Mouse (Mus musculus): Measurements from ENCODE around the gene Dbx1. TPM values are rescaled to one million over a fixed set of nuclear protein-coding genes. Genes with fewer than 3 reads are reported as not detected.

Dbx1 gene
- polyA plus RNA-seq, 1 experiment from 2014 or later = 168 TPM

DNA sequence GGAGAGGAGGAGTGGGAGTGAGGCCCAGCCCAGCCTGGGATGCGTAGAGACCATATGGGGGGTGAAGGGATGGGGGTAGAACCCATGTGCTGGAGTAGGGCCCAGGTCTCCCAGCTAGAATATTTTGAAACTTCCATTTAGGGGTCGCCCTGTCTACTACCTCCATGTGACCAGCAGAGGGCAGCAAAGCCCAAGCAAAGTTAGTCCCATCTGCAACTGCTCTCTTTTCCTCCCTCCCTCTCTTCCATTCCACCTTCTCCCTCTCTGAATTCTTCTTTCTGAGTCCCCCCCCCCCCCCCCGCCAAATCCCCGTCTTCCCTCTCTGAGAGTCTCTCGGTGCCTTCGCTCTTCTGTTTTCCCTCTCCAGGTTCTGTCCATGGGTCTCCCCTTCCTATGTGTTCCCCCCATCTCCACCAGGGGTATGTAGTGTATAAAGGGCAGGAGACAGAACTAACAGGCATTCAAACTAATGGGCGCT lies 20.4 kb downstream of the Dbx1 start:
- H3K27me3 ChIP-seq (ENCODE audit: low read depth, poor library complexity, severe bottlenecking) = peaks cover 71% of the 10 kb centered on the region
- 5% methylated on average over 6 of the region's 7 CpGs for WGBS

DNA sequence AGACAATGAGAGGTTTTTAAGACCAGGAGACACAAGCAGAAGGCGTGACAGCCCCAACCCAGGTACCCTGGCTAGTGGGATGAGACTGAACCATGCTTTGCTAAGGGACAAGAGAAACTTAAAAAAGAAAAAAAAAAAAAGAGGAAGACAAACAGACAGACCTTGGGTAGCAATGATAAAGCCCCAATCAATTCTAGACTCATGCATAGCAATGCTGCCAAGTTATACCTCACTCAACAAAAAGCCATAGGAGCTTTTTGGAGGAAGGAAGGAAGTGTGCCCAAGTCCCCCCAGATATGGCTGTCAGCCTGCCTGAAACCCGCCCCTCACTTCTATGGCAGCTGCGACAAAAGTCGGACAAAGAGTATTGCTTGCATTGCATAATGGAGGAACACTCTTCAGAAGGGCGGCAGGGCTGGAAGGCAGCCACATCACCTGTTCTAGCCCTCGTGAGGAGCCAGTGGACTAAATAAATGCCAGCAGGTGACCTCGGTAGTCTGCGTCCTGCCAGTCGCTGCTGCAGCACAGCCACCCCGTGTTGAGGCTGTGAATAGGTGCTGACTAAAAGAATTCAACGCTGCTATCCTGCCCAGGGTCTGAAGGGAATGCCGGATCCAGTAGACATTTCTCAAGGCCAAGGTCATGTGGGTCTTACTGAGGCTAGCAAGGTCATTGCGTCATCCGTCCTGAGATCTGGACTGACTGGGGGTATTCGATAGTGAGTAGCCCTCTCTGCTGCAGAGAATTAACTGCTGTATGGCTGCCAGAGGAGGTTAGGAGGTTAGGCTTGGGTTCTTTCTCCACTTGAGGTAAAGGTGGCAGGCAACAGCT lies 31.5 kb downstream of the Dbx1 start:
- Histone ChIP-seq H3K4me1 (peaks cover 16% of the 10 kb centered on the region), H3K36me3 (peaks cover 32% of the 10 kb centered on the region), H3K4me3 (no peak overlapping the region), H3K27ac (replicated peaks) (no peak overlapping the region), H3K27me3 (ENCODE audit: low read depth, poor library complexity, severe bottlenecking) (no peaks in the 10 kb centered on the region), H3K9me3 (replicated peaks) (no peaks in the 10 kb centered on the region)
- 92% methylated on average over 15 of the region's 15 CpGs for WGBS
- no peak for DNase-seq (ENCODE audit: low spot score)

More for the DNA sequence above, 20.4 kb downstream of the Dbx1 start:
- peaks cover 13% of the 10 kb centered on the region for H3K4me1 ChIP-seq
- DNase-seq (ENCODE audit: low spot score) = peak; percentile 78
- H3K27ac ChIP-seq (replicated peaks) = peak overlapping the region; percentile 46; the same call in 1 of the 2 replicates
- H3K4me3 ChIP-seq = peak overlapping the region; percentile 27; the same call in 1 of the 2 replicates
- no peaks in the 10 kb centered on the region for H3K36me3 ChIP-seq
- H3K9me3 ChIP-seq (replicated peaks) = no peaks in the 10 kb centered on the region

DNA sequence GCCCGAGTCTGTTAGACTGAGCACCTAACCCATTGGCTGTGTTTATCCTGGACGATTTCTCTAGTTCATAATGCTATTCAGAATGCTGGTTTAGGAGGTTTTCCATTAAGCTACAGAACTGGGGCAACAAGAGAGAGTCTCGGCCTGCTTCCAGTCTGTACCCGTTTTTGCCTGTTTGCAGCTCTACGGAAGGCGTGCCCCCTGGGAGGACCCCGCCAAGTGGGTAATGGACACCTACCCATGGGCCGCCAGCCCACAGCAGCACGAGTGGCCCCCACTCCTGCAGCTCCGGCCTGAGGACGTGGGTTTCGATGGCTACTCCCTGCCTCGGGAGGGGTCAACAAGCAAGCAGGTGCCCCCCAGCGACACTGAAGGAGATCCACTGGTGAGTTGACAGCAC lies 32.4 kb downstream of the Dbx1 start:
- 93% methylated on average over 14 of the region's 14 CpGs for WGBS
- H3K9me3 ChIP-seq (replicated peaks) = no peaks in the 10 kb centered on the region

DNA sequence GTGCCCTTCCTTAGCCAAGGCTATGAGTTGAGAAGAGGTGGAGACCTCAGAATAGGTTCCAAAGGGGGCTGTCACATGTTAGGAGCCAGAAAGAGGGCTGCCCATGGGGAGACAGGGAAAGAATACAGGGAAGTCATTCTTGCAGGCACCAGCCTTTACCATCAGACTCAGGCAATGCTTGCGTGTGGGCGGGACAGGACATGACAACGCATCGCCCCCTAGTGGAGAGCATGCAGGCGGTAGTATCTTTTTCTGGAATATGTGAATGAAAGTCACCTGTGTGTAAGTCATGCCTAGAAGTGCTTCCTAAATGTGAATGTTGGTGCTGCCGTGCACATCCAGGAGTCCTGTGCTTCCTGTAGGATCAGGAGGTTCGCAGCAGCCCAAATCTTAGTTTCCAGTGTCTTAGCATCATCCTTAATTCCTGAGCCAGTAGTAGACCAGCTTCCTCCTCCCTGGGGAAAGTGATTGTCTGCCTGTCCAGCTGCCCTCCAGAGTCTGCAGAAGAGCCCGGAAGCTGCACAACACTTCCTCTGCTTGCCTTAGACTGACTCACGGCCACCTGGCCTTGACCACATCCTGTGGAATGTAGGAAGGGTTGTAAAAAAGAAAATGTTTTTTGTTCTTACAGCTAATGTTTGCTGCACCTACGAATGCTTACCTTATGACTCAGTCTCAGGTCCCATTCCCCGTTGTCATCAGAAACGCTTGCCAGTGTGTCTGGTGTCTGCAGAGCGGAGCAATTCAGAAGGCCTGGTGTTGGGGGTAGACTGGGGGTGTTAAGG lies 35.3 kb downstream of the Dbx1 start:
- no peak overlapping the region for H3K27ac ChIP-seq (replicated peaks)
- H3K27me3 ChIP-seq (ENCODE audit: low read depth, poor library complexity, severe bottlenecking) = no peaks in the 10 kb centered on the region
- no peak overlapping the region for H3K4me3 ChIP-seq
- 64% methylated on average over 13 of the region's 13 CpGs for WGBS
- no peaks in the 10 kb centered on the region for H3K4me1 ChIP-seq
- DNase-seq (ENCODE audit: low spot score) = peak; percentile 74
- H3K36me3 ChIP-seq = peaks cover 54% of the 10 kb centered on the region
- H3K9me3 ChIP-seq (replicated peaks) = no peaks in the 10 kb centered on the region

More for the DNA sequence above, 32.4 kb downstream of the Dbx1 start:
- H3K4me1 ChIP-seq = peaks cover 6% of the 10 kb centered on the region
- H3K27ac ChIP-seq (replicated peaks) = no peak overlapping the region
- H3K27me3 ChIP-seq (ENCODE audit: low read depth, poor library complexity, severe bottlenecking) = no peaks in the 10 kb centered on the region
- H3K36me3 ChIP-seq = peaks cover 40% of the 10 kb centered on the region
- no peak overlapping the region for H3K4me3 ChIP-seq
- DNase-seq (ENCODE audit: low spot score) = no peak

DNA sequence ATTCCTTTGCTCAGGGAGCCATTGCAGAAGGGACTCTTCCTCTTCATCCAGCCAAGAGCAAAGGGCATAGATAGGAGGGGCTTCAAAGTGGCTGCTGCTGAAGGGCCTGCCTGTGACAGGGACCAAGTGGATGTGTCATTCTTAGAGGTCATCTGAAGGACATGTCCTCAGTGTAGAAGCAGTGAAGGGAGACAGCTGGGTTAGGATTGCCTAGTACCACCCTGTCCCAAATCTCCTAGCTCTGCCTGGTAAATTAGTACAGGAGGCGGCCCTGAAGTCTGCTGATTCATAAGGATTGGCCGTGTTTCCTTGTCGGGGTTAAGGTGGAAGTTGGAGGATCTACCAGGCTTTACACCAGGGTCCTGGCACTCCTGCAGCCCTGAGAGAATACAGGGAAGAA lies 36.7 kb downstream of the Dbx1 start:
- no peak for DNase-seq (ENCODE audit: low spot score)
- Histone ChIP-seq H3K27ac (replicated peaks) (no peak overlapping the region), H3K4me3 (no peak overlapping the region), H3K36me3 (peaks cover 56% of the 10 kb centered on the region), H3K4me1 (no peaks in the 10 kb centered on the region), H3K27me3 (ENCODE audit: low read depth, poor library complexity, severe bottlenecking) (no peaks in the 10 kb centered on the region), H3K9me3 (replicated peaks) (no peaks in the 10 kb centered on the region)
- WGBS = 92% methylated on average over 3 of the region's 3 CpGs

DNA sequence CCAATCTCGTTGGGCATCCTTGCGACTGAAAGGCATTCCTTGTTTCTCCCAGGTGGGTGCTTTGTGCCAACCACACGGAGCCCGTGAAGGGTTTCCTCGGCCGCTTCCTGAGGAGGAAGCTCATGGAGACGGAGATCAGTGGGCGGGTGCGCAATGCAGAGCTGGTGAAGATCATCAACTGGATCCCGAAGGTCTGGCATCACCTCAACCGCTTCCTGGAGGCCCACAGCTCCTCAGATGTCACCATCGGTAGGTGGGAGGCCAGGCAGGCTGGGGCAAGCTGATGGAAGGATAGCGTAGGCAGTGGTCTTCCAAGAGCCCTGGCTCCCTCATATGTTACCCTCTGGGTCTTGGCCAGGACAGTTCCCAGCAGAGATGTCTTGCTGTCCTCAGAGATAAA lies 38.4 kb downstream of the Dbx1 start:
- peaks cover 70% of the 10 kb centered on the region for H3K36me3 ChIP-seq

DNA sequence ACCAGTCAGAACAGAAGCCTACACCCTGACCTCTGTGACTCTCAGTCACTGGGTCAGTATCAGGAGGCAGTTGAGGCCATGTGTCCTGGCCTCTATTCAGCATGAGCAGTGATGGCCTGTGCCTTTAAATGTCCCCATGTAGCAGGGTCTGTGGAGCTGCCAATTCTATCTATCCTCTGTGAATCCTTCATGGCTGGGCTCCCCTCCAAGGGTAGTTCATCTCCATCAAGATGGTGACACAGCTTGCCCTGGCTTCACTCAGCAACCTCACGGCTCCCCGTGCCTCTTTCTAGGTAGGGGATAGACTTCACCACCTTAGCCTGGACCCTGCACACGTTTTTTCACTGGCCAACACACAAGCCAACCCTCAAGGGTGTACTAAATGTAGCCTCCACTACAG lies 38.9 kb downstream of the Dbx1 start:
- Histone ChIP-seq H3K4me1 (no peaks in the 10 kb centered on the region), H3K9me3 (replicated peaks) (no peaks in the 10 kb centered on the region), H3K27me3 (ENCODE audit: low read depth, poor library complexity, severe bottlenecking) (no peaks in the 10 kb centered on the region), H3K27ac (replicated peaks) (no peak overlapping the region), H3K4me3 (no peak overlapping the region), H3K36me3 (peaks cover 68% of the 10 kb centered on the region)
- 88% methylated on average over 3 of the region's 3 CpGs for WGBS
- DNase-seq (ENCODE audit: low spot score) = no peak

More for the DNA sequence above, 38.4 kb downstream of the Dbx1 start:
- Histone ChIP-seq H3K4me1 (no peaks in the 10 kb centered on the region), H3K27ac (replicated peaks) (no peak overlapping the region), H3K27me3 (ENCODE audit: low read depth, poor library complexity, severe bottlenecking) (no peaks in the 10 kb centered on the region), H3K4me3 (no peak overlapping the region), H3K9me3 (replicated peaks) (no peaks in the 10 kb centered on the region)
- no peak for DNase-seq (ENCODE audit: low spot score)
- 96% methylated on average over 13 of the region's 13 CpGs for WGBS

DNA sequence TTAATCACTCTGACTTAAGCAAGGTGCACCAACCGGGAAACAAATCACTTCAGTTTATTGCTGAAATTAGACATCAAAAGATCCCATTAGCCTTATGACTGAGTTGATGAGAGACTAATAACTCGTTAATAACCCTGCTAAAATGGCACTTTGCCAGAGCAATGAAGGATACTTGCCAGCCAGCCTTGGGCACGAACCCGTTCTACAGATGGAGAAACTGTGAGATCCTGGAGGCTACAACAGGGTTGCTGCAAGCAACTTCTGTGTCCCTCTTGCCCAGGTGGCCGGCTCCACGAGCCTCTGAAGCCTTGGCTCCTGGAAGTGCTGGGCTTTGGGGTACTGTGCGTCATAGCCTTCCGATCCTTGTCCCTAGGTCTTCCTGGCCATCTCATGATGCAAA lies 47.0 kb downstream of the Dbx1 start:
- DNase-seq (ENCODE audit: low spot score) = no peak
- Histone ChIP-seq H3K27ac (replicated peaks) (no peak overlapping the region), H3K9me3 (replicated peaks) (0 out of 2 replicates have a peak, but pooled peaks cover 4% of the 10 kb centered on the region), H3K4me3 (no peak overlapping the region), H3K4me1 (no peaks in the 10 kb centered on the region), H3K27me3 (ENCODE audit: low read depth, poor library complexity, severe bottlenecking) (no peaks in the 10 kb centered on the region), H3K36me3 (peaks cover 84% of the 10 kb centered on the region)
- 93% methylated on average over 8 of the region's 8 CpGs for WGBS

DNA sequence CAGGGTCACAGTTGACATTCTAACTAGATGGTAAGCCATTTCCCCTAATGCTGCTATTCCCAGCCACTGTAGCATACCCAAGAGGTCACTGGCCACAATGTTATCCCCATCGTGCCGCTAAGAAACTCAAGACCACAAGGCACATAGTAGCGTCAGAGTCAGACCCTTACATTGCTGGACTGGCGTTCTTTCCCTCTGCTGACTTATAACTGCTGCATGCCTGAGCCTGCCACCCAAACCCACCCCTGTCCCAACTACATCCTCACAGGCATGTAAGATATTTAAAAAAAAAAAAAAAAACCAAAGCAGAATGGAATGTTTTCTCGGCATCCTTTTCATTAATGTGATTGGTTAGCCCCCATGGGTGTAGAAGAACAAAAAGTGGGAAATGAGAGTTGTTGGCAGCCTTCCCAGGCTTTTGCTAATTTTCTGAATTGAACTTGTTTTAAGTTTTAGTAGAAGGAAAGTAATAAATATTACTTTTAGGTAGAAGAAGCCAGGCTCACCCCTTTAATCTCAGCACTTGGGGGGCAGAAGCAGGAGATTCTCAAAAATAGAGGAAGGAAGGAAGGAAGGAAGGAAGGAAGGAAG lies 50.0 kb downstream of the Dbx1 start:
- no peaks in the 10 kb centered on the region for H3K4me1 ChIP-seq
- DNase-seq (ENCODE audit: low spot score) = no peak
- 0 out of 2 replicates have a peak, but pooled peaks cover 1% of the 10 kb centered on the region for H3K9me3 ChIP-seq (replicated peaks)
- H3K27ac ChIP-seq (replicated peaks) = no peak overlapping the region
- peaks cover 84% of the 10 kb centered on the region for H3K36me3 ChIP-seq
- 94% methylated on average over 5 of the region's 5 CpGs for WGBS
- H3K4me3 ChIP-seq = no peak overlapping the region
- no peaks in the 10 kb centered on the region for H3K27me3 ChIP-seq (ENCODE audit: low read depth, poor library complexity, severe bottlenecking)

DNA sequence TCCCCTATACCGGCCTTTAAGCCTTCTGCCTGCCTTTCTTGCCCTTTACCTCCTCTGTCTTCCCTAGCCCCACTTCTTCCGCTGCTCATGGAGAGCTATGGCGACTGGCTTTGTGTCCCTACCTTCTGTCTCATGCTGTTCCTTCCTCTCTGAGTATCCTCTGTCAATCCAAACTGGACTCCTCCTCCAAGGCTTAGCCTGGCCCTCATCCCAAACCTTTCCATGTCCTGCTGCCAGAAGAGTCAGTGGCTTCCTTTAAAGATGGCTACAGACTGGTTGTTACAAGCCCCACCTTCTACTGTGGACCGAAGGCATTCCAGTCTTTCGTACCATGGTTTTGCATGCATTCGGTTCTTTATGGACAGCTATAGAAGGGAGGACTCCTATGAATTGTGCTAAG lies 53.5 kb downstream of the Dbx1 start:
- no peak for DNase-seq (ENCODE audit: low spot score)
- H3K4me3 ChIP-seq = no peak overlapping the region
- 86% methylated on average over 6 of the region's 6 CpGs for WGBS
- H3K9me3 ChIP-seq (replicated peaks) = no peaks in the 10 kb centered on the region
- no peaks in the 10 kb centered on the region for H3K4me1 ChIP-seq
- no peak overlapping the region for H3K27ac ChIP-seq (replicated peaks)
- no peaks in the 10 kb centered on the region for H3K27me3 ChIP-seq (ENCODE audit: low read depth, poor library complexity, severe bottlenecking)
- H3K36me3 ChIP-seq = peaks cover 78% of the 10 kb centered on the region

DNA sequence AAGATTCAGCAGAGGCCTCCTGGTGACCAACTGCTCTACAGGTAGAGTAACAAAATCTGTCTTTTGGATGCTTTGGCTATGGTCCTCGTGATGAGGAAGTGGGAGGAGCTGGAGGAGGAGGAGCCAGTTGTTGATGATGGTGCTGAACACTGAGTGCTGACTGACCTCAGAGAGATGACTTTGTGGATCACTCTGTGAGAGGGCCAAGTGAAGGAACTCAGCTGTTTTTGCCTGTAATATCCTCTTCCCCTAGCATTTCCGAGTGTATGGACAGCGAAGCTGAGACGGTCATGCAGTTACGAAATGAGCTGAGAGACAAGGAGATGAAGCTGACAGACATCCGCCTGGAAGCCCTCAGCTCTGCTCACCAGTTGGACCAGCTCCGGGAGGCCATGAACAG lies 54.1 kb downstream of the Dbx1 start:
- no peak overlapping the region for H3K27ac ChIP-seq (replicated peaks)
- no peaks in the 10 kb centered on the region for H3K27me3 ChIP-seq (ENCODE audit: low read depth, poor library complexity, severe bottlenecking)
- H3K36me3 ChIP-seq = peaks cover 78% of the 10 kb centered on the region
- no peaks in the 10 kb centered on the region for H3K4me1 ChIP-seq
- no peaks in the 10 kb centered on the region for H3K9me3 ChIP-seq (replicated peaks)
- DNase-seq (ENCODE audit: low spot score) = no peak
- WGBS = 92% methylated on average over 7 of the region's 7 CpGs
- no peak overlapping the region for H3K4me3 ChIP-seq

DNA sequence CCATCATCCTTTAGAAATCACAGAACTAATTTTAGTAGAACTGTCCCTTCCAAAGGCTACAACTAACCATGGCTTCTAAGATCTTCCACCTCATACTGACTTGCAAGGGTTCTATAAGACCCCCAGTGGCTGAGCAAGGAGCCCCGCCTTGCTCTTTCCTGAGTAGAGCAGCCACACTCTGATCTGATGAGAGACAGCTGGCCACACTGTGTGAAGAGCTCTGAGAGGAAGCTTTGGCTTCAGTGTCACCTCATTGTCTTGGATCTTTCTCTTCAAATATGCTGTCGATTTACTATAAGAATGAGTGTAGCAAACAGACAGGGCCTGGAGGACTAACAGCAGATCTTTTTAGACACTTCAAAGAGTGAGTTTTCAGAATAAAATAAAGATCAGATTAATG lies 54.7 kb downstream of the Dbx1 start:
- peaks cover 78% of the 10 kb centered on the region for H3K36me3 ChIP-seq
- no peak for DNase-seq (ENCODE audit: low spot score)
- H3K4me3 ChIP-seq = no peak overlapping the region
- H3K27ac ChIP-seq (replicated peaks) = no peak overlapping the region
- H3K4me1 ChIP-seq = no peaks in the 10 kb centered on the region
- H3K27me3 ChIP-seq (ENCODE audit: low read depth, poor library complexity, severe bottlenecking) = no peaks in the 10 kb centered on the region
- 88% methylated on average over 2 of the region's 2 CpGs for WGBS
- H3K9me3 ChIP-seq (replicated peaks) = no peaks in the 10 kb centered on the region
